Mouse (Mus musculus) B cell, adult 2 months (primary cell): Measurements from ENCODE around the gene Lhb.

Experiments
- DNase-seq, 2 experiments: peaks; one replicate each; pipeline ENCODE4 v3.0.0; 2022

Lhb gene

GRCm38 (mm10) chr7:45413864-45414739 is 6.5 kb upstream of the Lhb start:
- DNase-seq = peak; percentile 13 to 21

- no peak for DNase-seq
Measured at GRCm38 (mm10) chr7:45414740-45415224, 5.8 kb upstream of the Lhb start.

- peak; percentile 23 to 27 for DNase-seq
Measured at GRCm38 (mm10) chr7:45415636-45416035, 5.0 kb upstream of the Lhb start.

GRCm38 (mm10) chr7:45417962-45418492 is 2.6 kb upstream of the Lhb start:
- DNase-seq = no peak

- no peak for DNase-seq
Measured at GRCm38 (mm10) chr7:45419859-45420614, 583 bp upstream of the Lhb start.

- no peak for DNase-seq
Measured at GRCm38 (mm10) chr7:45421194-45421593, 574 bp downstream of the Lhb start.

GRCm38 (mm10) chr7:45426556-45426955 is 5.9 kb downstream of the Lhb start:
- no peak for DNase-seq

GRCm38 (mm10) chr7:45433835-45434202 is 13.2 kb downstream of the Lhb start:
- no peak for DNase-seq

GRCm38 (mm10) chr7:45434203-45435015 is 13.8 kb downstream of the Lhb start, which contains the start of gene Gys1:
Gene Gys1 (plus strand): TSS chr7:45434844.
- peak; percentile 100 for DNase-seq

GRCm38 (mm10) chr7:45435038-45435437 is 14.4 kb downstream of the Lhb start:
- DNase-seq = no peak

GRCm38 (mm10) chr7:45436444-45436843 is 15.8 kb downstream of the Lhb start:
- no peak for DNase-seq

- no peak for DNase-seq
Measured at GRCm38 (mm10) chr7:45437046-45437445, 16.4 kb downstream of the Lhb start.

GRCm38 (mm10) chr7:45437521-45438276 is 17.1 kb downstream of the Lhb start, which contains the start of gene Ruvbl2:
Gene Ruvbl2 (minus strand): TSS chr7:45438096.
- DNase-seq = no peak

- no peak for DNase-seq
Measured at GRCm38 (mm10) chr7:45443526-45444420, 23.2 kb downstream of the Lhb start.

- no peak for DNase-seq
Measured at GRCm38 (mm10) chr7:45446589-45446988, 26.0 kb downstream of the Lhb start.

- DNase-seq = peak in 1 of 2 experiments; percentile 27
Measured at GRCm38 (mm10) chr7:45447325-45447990, 26.8 kb downstream of the Lhb start.

- DNase-seq = no peak
Measured at GRCm38 (mm10) chr7:45449974-45450373, 29.4 kb downstream of the Lhb start.

- DNase-seq = peak; percentile 91
Measured at GRCm38 (mm10) chr7:45451344-45451982, 30.8 kb downstream of the Lhb start.

GRCm38 (mm10) chr7:45454971-45455370 is 34.4 kb downstream of the Lhb start:
- no peak for DNase-seq
